Mouse (Mus musculus): Measurements from ENCODE around the gene Il1f10. TPM values are rescaled to one million over a fixed set of nuclear protein-coding genes. Genes with fewer than 3 reads are reported as not detected.

Il1f10 gene
- polyA plus RNA-seq, 1 experiment from 2014 or later = not detected

- Histone ChIP-seq H3K4me1 (no peaks in the 10 kb centered on the region), H3K4me3 (replicated peaks) (no peak overlapping the region), H3K27me3 (replicated peaks) (no peaks in the 10 kb centered on the region), H3K9ac (replicated peaks) (no peak overlapping the region), H3K9me3 (replicated peaks) (no peaks in the 10 kb centered on the region), H3K27ac (replicated peaks) (no peak overlapping the region), H3K36me3 (no peaks in the 10 kb centered on the region), H3K4me2 (no peak overlapping the region)
- 72% methylated on average over 3 of the region's 3 CpGs for WGBS
- no peak for ATAC-seq (ENCODE audit: low FRiP score)
Observed at GRCm38 (mm10) chr2:24341395-24341885, 50.4 kb downstream of the Il1f10 start.

Other genes with a start within 250 kb of the Il1f10 start
- 12.3 and 15.4 TPM in 2 replicates for gene Hnmt, start 241.8 kb upstream of the Il1f10 start, polyA plus RNA-seq (2015; fragmentation: Nextera tagmentation; extraction: Ambion mirVana)
- not detected in 2 replicates for gene Tbpl2, start 194.6 kb upstream of the Il1f10 start, polyA plus RNA-seq (2015; fragmentation: Nextera tagmentation; extraction: Ambion mirVana)
- gene Il1f8, start 138.0 kb upstream of the Il1f10 start, polyA plus RNA-seq (2015; fragmentation: Nextera tagmentation; extraction: Ambion mirVana) = not detected in 2 replicates
- not detected in 2 replicates for gene Il1f9, start 104.7 kb upstream of the Il1f10 start, polyA plus RNA-seq (2015; fragmentation: Nextera tagmentation; extraction: Ambion mirVana)
- not detected in 2 replicates for gene Il1f6, start 75.8 kb upstream of the Il1f10 start, polyA plus RNA-seq (2015; fragmentation: Nextera tagmentation; extraction: Ambion mirVana)
- gene Il1f5, start 14.2 kb upstream of the Il1f10 start, polyA plus RNA-seq (2015; fragmentation: Nextera tagmentation; extraction: Ambion mirVana) = 0.19 TPM in 1 of 2 replicates, not detected in the other
- 1.3 TPM in 1 of 2 replicates, not detected in the other for gene Il1rn, start 45.7 kb downstream of the Il1f10 start, polyA plus RNA-seq (2015; fragmentation: Nextera tagmentation; extraction: Ambion mirVana)
- 1.4 and 3.7 TPM in 2 replicates for gene Psd4, start 76.4 kb downstream of the Il1f10 start, polyA plus RNA-seq (2015; fragmentation: Nextera tagmentation; extraction: Ambion mirVana)
- gene Pax8, start 184.4 kb downstream of the Il1f10 start, polyA plus RNA-seq (2015; fragmentation: Nextera tagmentation; extraction: Ambion mirVana) = 38.0 and 42.0 TPM in 2 replicates